Mouse (Mus musculus) G1E (cell line): ENCODE results near the gene Usb1. TPM values are rescaled to one million over a fixed set of nuclear protein-coding genes. Genes with fewer than 3 reads are reported as not detected.

ENCODE experiments used
- ATAC-seq: 2 replicates; pipeline ENCODE4 v1.8.0; 2016; ENCODE audit warnings: mild to moderate bottlenecking; ENCODE audit not compliant: insufficient number of reproducible peaks, poor library complexity, low FRiP score, severe bottlenecking; ENCODE audit errors: extremely low read depth
- DNase-seq: peaks from one replicate; pipeline ENCODE4 v3.0.0; 2012; ENCODE audit warnings: low spot score
- H3K27me3 ChIP-seq: 2 replicates; pipeline ENCODE4 v1.6.1; 2012; ENCODE audit warnings: mild to moderate bottlenecking, low read length, inconsistent platforms; ENCODE audit not compliant: insufficient read depth
- H3K36me3 ChIP-seq: replicated peaks from 2 replicates; pipeline ENCODE3; 2012; ENCODE audit warnings: mild to moderate bottlenecking, inconsistent platforms
- H3K4me1 ChIP-seq: 2 replicates; pipeline ENCODE4 v1.6.1; 2012; ENCODE audit warnings: low read depth, low read length, inconsistent platforms, mixed read lengths; ENCODE audit not compliant: insufficient read depth
- H3K4me3 ChIP-seq: 2 replicates; pipeline ENCODE4 v1.5.1; 2012; ENCODE audit warnings: low read depth, mild to moderate bottlenecking, inconsistent platforms, low read length, moderate library complexity, mixed read lengths
- H3K9me3 ChIP-seq: replicated peaks from 2 replicates; pipeline ENCODE4 v1.6.1; 2012; ENCODE audit warnings: inconsistent platforms
- CTCF ChIP-seq: IDR thresholded peaks from 2 replicates; pipeline ENCODE4 v1.5.1; 2012; ENCODE audit warnings: low read depth, low read length, inconsistent platforms, mixed read lengths
- GATA1 ChIP-seq: IDR thresholded peaks from 2 replicates; pipeline ENCODE4 v1.6.1; 2012; ENCODE audit warnings: borderline replicate concordance, low read length, inconsistent platforms, mixed read lengths
- GATA2 ChIP-seq: IDR thresholded peaks from 2 replicates; pipeline ENCODE4 v1.6.1; 2012; ENCODE audit warnings: low read depth, low read length, inconsistent platforms, borderline replicate concordance
- POLR2AphosphoS5 ChIP-seq: IDR thresholded peaks from 2 replicates; pipeline ENCODE4 v1.6.1; 2012; ENCODE audit warnings: low read depth, low read length, inconsistent platforms; ENCODE audit not compliant: insufficient replicate concordance
- TAL1 ChIP-seq: conservative IDR thresholded peaks from 2 replicates; pipeline ENCODE4 v1.6.1; 2012; ENCODE audit warnings: low read depth, low read length, inconsistent platforms, mixed read lengths
- polyA plus RNA-seq: library from polyadenylated mRNA; stranded (reverse); fragments of >175 nt; gene quantifications from 2 replicates; pipeline ENCODE4 v1.2.3, GENCODE M21; 2012
- total RNA-seq, 2 experiments: library from RNA; stranded (forward) in 1 of 2; stranded (reverse) in 1 of 2; fragments of 200-1000 nt in 1 of 2; fragments of >200 nt in 1 of 2; fragmentation: Nextera tagmentation in 1 of 2; gene quantifications; 2 replicates each; pipeline ENCODE4 v1.2.3; 2014 to 2017

Usb1 gene
- total and polyA plus RNA-seq, 3 experiments: 28.0 to 60.0 (median 40.6) TPM

- ATAC-seq: no peak
- H3K27me3 ChIP-seq: peaks cover 16% of the 10 kb centered on the region
- TF ChIP-seq TAL1: no peak
- TF ChIP-seq CTCF: 0 out of 2 replicates have a peak, but pooled peaks have one; percentile 12
- TF ChIP-seq GATA1: no peak
- no peak for TF ChIP-seq GATA2
- TF ChIP-seq POLR2AphosphoS5: no peak
- H3K4me1 ChIP-seq: no peaks in the 10 kb centered on the region
- H3K9me3 ChIP-seq: no peaks in the 10 kb centered on the region
- DNase-seq: peak; percentile 64
- peaks cover 57% of the 10 kb centered on the region for H3K36me3 ChIP-seq
- H3K4me3 ChIP-seq: no peak overlapping the region
Observed at GRCm38 (mm10) chr8:95346643-95347545, 14.8 kb downstream of the Usb1 start.

DNA sequence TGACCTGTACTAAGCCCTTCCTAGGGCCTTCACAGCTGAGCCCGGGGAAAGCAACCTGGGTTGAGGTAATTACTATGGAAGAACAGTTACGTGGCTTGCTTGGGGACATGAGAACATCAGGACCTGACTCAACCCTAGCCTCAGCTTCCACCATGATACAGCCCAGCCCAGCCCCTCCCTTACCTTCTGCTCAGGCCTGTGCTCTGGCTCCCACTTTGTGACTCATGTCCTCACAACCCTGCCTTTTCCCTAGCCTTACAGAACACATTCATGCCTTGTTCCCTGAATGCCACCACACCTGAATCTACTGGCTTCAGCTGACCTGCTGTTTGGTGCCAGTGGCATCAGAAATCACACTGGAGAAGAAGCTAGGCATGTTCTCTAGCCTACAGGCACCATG is 16.3 kb downstream of the Usb1 start:
- no peaks in the 10 kb centered on the region; the same call in 1 of the 2 replicates for H3K4me1 ChIP-seq
- no peak for ATAC-seq
- no peak overlapping the region for H3K4me3 ChIP-seq
- TF ChIP-seq POLR2AphosphoS5 (no peak), GATA1 (no peak), TAL1 (no peak), CTCF (no peak), GATA2 (no peak)
- DNase-seq: no peak
- H3K9me3 ChIP-seq: peaks cover 7% of the 10 kb centered on the region
- peaks cover 31% of the 10 kb centered on the region for H3K27me3 ChIP-seq
- H3K36me3 ChIP-seq: peaks cover 46% of the 10 kb centered on the region

DNA sequence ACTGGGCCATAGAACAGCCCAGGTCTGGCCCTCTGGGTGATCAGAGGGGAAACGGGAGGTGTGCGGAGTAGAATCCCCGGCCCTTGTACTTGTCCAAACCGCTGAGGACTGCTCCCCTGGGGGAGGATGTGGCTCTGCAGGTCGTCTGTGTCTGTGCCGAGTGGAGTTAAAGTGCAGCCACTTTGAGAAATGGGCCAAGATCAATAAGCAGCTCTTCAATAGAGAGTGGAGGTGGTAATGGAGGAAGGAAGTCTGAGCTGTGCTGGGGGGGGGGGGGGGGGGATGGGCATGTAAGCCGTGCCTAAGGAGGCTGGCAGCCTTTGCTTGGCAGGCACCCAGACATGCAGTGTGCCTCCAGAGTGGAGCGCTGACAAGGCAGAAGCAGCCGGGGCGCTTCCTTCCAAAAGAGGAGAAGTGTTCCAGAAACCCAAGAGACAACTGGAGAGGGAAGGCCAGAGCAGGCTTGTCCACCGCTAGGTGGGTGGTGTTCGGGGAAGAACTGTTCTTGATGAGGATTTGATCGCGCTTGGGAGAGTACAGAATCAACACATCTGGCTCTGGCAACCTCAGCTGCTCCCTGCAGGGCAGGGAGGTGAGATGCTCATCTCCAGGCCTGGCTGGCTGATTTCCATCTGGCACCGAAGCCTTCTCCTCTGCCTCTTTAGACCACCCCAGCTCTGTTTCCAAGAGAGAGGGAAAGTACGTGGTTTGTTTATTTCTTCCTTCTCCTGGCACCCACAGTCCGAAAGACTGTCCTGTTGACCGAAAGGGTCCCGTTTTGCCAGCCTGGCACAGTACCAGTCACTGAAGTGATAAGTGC is 16.9 kb downstream of the Usb1 start:
- Histone ChIP-seq H3K36me3 (peaks cover 39% of the 10 kb centered on the region), H3K4me1 (no peaks in the 10 kb centered on the region; the same call in 1 of the 2 replicates), H3K9me3 (peaks cover 7% of the 10 kb centered on the region), H3K27me3 (peaks cover 36% of the 10 kb centered on the region), H3K4me3 (no peak overlapping the region)
- DNase-seq (no peak), ATAC-seq (no peak)
- no peak for TF ChIP-seq POLR2AphosphoS5
- no peak for TF ChIP-seq CTCF
- no peak for TF ChIP-seq GATA1

DNA sequence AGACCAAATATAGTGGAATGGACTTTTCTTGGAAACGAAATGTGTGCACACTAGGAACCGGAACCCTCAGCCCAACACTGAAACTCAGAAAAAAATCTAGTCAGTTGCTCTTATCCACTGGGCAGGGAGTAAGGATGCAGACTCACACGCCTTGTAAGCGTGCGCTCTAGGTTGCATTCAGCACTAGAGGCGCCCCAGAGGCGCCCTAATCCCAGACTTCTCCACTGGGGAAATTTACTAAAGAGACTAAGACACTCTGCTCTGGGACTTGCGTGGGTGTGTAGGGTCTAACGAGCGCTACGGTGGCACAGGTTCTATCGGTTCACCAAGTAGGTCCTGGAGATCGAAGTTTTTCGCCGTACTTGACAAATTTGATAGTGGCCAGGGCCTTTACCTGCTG is 19.4 kb downstream of the Usb1 start:
- H3K4me3 ChIP-seq: no peak overlapping the region
- H3K36me3 ChIP-seq: peaks cover 15% of the 10 kb centered on the region
- DNase-seq (no peak), ATAC-seq (no peak)
- H3K27me3 ChIP-seq: peaks cover 55% of the 10 kb centered on the region
- H3K4me1 ChIP-seq: no peaks in the 10 kb centered on the region; the same call in 1 of the 2 replicates
- TF ChIP-seq GATA2 (no peak), POLR2AphosphoS5 (no peak), GATA1 (no peak), CTCF (no peak), TAL1 (no peak)
- H3K9me3 ChIP-seq: peaks cover 7% of the 10 kb centered on the region

GRCm38 (mm10) chr8:95352151-95352870 is 20.2 kb downstream of the Usb1 start, which contains the start of gene Mmp15:
Mmp15 (plus strand) TSS chr8:95352268.
- H3K4me3 ChIP-seq: peak within 1 kb of the TSS; percentile 13; the same call in 1 of the 2 replicates
- H3K4me1 ChIP-seq: no peaks in the 10 kb centered on the region; the same call in 1 of the 2 replicates
- H3K36me3 ChIP-seq: peaks cover 8% of the 10 kb centered on the region
- H3K27me3 ChIP-seq: peaks cover 56% of the 10 kb centered on the region
- TF ChIP-seq TAL1 (no peak), POLR2AphosphoS5 (no peak), GATA2 (no peak), CTCF (no peak), GATA1 (no peak)
- ATAC-seq (no peak), DNase-seq (no peak)
- peaks cover 7% of the 10 kb centered on the region for H3K9me3 ChIP-seq
